Mouse (Mus musculus): ENCODE measurements around the gene Syn3. TPM values are rescaled to one million over a fixed set of nuclear protein-coding genes. Genes with fewer than 3 reads are reported as not detected.

Gene Syn3
- total RNA-seq, 1 experiment: 1.5 TPM

- in situ Hi-C loops (cut with MboI; ENCODE audit: low sequenced_read_pairs in 2 of 2, unreplicated experiment in 2 of 2): no loop called here
- Histone ChIP-seq H3K36me3 (ENCODE audit: control insufficient read depth, insufficient read depth, low read length, poor library complexity, severe bottlenecking) (no peaks in the 10 kb centered on the region), H3K4me1 (ENCODE audit: control insufficient read depth in 2 of 2, insufficient read depth in 2 of 2, low read length in 2 of 2, poor library complexity in 1 of 2) (peaks cover 4 to 8% of the 10 kb centered on the region in 2 experiments; a peak in 1 of 4 replicates), H3K27ac (ENCODE audit: insufficient read depth, low read depth, low read length, poor library complexity, severe bottlenecking) (no peak overlapping the region), H3K9me3 (ENCODE audit: control insufficient read depth, insufficient read depth, low read depth, low read length) (no peaks in the 10 kb centered on the region), H3K4me3 (ENCODE audit: insufficient read depth in 1 of 2, low read depth in 1 of 2, low read length in 2 of 2, poor library complexity in 1 of 2, severe bottlenecking in 1 of 2) (no peak overlapping the region), H3K9ac (ENCODE audit: insufficient read depth, low read depth, low read length, poor library complexity, severe bottlenecking) (no peak overlapping the region)
- no peak for TF ChIP-seq MAFK (IDR thresholded peaks at IDR 0.05; ENCODE audit: insufficient read depth, low read depth, low read length)
- no peak for TF ChIP-seq ZNF384 (IDR thresholded peaks at IDR 0.05; ENCODE audit: low read depth, low read length)
- no peak for DNase-seq (ENCODE audit: low read depth, low spot score)
Observed at GRCm38 (mm10) chr10:86331681-86332281, 166.9 kb downstream of the Syn3 start.

GRCm38 (mm10) chr10:86330993-86331680 is 167.6 kb downstream of the Syn3 start:
- Histone ChIP-seq H3K4me3 (ENCODE audit: insufficient read depth in 1 of 2, low read depth in 1 of 2, low read length in 2 of 2, poor library complexity in 1 of 2, severe bottlenecking in 1 of 2) (no peak overlapping the region), H3K4me1 (ENCODE audit: control insufficient read depth in 2 of 2, insufficient read depth in 2 of 2, low read length in 2 of 2, poor library complexity in 1 of 2) (peaks cover 4 to 7% of the 10 kb centered on the region in 2 experiments; a peak in 1 of 4 replicates), H3K9ac (ENCODE audit: insufficient read depth, low read depth, low read length, poor library complexity, severe bottlenecking) (no peak overlapping the region), H3K36me3 (ENCODE audit: control insufficient read depth, insufficient read depth, low read length, poor library complexity, severe bottlenecking) (no peaks in the 10 kb centered on the region), H3K9me3 (ENCODE audit: control insufficient read depth, insufficient read depth, low read depth, low read length) (no peaks in the 10 kb centered on the region), H3K27ac (ENCODE audit: insufficient read depth, low read depth, low read length, poor library complexity, severe bottlenecking) (no peak overlapping the region)
- TF ChIP-seq HCFC1 (IDR thresholded peaks at IDR 0.05; ENCODE audit: borderline replicate concordance, insufficient read depth, low read length): no peak
- TF ChIP-seq ZNF384 (IDR thresholded peaks at IDR 0.05; ENCODE audit: low read depth, low read length): no peak
- TF ChIP-seq MAFK (IDR thresholded peaks at IDR 0.05; ENCODE audit: insufficient read depth, low read depth, low read length): no peak
- TF ChIP-seq CHD2 (IDR thresholded peaks at IDR 0.05; ENCODE audit: low read depth, low read length): no peak
- TF ChIP-seq ZC3H11A (IDR thresholded peaks at IDR 0.05; ENCODE audit: borderline replicate concordance, low read depth, low read length): no peak
- in situ Hi-C loops (cut with MboI; ENCODE audit: low sequenced_read_pairs in 2 of 2, unreplicated experiment in 2 of 2): no loop called here
- DNase-seq (ENCODE audit: low read depth, low spot score): no peak

- DNase-seq (ENCODE audit: low read depth, low spot score): no peak
- Histone ChIP-seq H3K4me3 (ENCODE audit: insufficient read depth in 1 of 2, low read depth in 1 of 2, low read length in 2 of 2, poor library complexity in 1 of 2, severe bottlenecking in 1 of 2) (no peak overlapping the region), H3K4me1 (ENCODE audit: control insufficient read depth in 2 of 2, insufficient read depth in 2 of 2, low read length in 2 of 2, poor library complexity in 1 of 2) (peaks cover 0 to 3% of the 10 kb centered on the region in 2 experiments; a peak in 1 of 4 replicates), H3K36me3 (ENCODE audit: control insufficient read depth, insufficient read depth, low read length, poor library complexity, severe bottlenecking) (no peaks in the 10 kb centered on the region), H3K27ac (ENCODE audit: insufficient read depth, low read depth, low read length, poor library complexity, severe bottlenecking) (no peak overlapping the region), H3K9ac (ENCODE audit: insufficient read depth, low read depth, low read length, poor library complexity, severe bottlenecking) (no peak overlapping the region), H3K9me3 (ENCODE audit: control insufficient read depth, insufficient read depth, low read depth, low read length) (no peaks in the 10 kb centered on the region)
- in situ Hi-C loops (cut with MboI; ENCODE audit: low sequenced_read_pairs in 2 of 2, unreplicated experiment in 2 of 2): no loop called here
- TF ChIP-seq ZC3H11A (IDR thresholded peaks at IDR 0.05; ENCODE audit: borderline replicate concordance, low read depth, low read length) (no peak), ZNF384 (IDR thresholded peaks at IDR 0.05; ENCODE audit: low read depth, low read length) (no peak), CHD2 (IDR thresholded peaks at IDR 0.05; ENCODE audit: low read depth, low read length) (no peak), MAFK (IDR thresholded peaks at IDR 0.05; ENCODE audit: insufficient read depth, low read depth, low read length) (no peak), HCFC1 (IDR thresholded peaks at IDR 0.05; ENCODE audit: borderline replicate concordance, insufficient read depth, low read length) (no peak)
Observed at GRCm38 (mm10) chr10:86329241-86329882, 169.3 kb downstream of the Syn3 start.

- in situ Hi-C loops (cut with MboI; ENCODE audit: low sequenced_read_pairs in 2 of 2, unreplicated experiment in 2 of 2): no loop called here
- Histone ChIP-seq H3K9me3 (ENCODE audit: control insufficient read depth, insufficient read depth, low read depth, low read length) (no peaks in the 10 kb centered on the region), H3K36me3 (ENCODE audit: control insufficient read depth, insufficient read depth, low read length, poor library complexity, severe bottlenecking) (no peaks in the 10 kb centered on the region), H3K4me3 (ENCODE audit: insufficient read depth in 1 of 2, low read depth in 1 of 2, low read length in 2 of 2, poor library complexity in 1 of 2, severe bottlenecking in 1 of 2) (no peak overlapping the region), H3K4me1 (ENCODE audit: control insufficient read depth in 2 of 2, insufficient read depth in 2 of 2, low read length in 2 of 2, poor library complexity in 1 of 2) (peaks cover 0 to 3% of the 10 kb centered on the region in 2 experiments; a peak in 1 of 4 replicates), H3K9ac (ENCODE audit: insufficient read depth, low read depth, low read length, poor library complexity, severe bottlenecking) (no peak overlapping the region), H3K27ac (ENCODE audit: insufficient read depth, low read depth, low read length, poor library complexity, severe bottlenecking) (no peak overlapping the region)
- TF ChIP-seq ZC3H11A (IDR thresholded peaks at IDR 0.05; ENCODE audit: borderline replicate concordance, low read depth, low read length) (no peak), CHD2 (IDR thresholded peaks at IDR 0.05; ENCODE audit: low read depth, low read length) (no peak), ZNF384 (IDR thresholded peaks at IDR 0.05; ENCODE audit: low read depth, low read length) (no peak), MAFK (IDR thresholded peaks at IDR 0.05; ENCODE audit: insufficient read depth, low read depth, low read length) (no peak), HCFC1 (IDR thresholded peaks at IDR 0.05; ENCODE audit: borderline replicate concordance, insufficient read depth, low read length) (no peak)
- no peak for DNase-seq (ENCODE audit: low read depth, low spot score)
Observed at GRCm38 (mm10) chr10:86328691-86329090, 170.0 kb downstream of the Syn3 start.
